Mouse (Mus musculus) megakaryocyte progenitor cell, adult 5-6 weeks (primary cell): Measurements from ENCODE around the gene Cbfa2t2. TPM values are rescaled to one million over a fixed set of nuclear protein-coding genes. Genes with fewer than 3 reads are reported as not detected.
"Not testable (repeated sequence)": the region's sequence is repeated elsewhere in the genome, so short reads cannot be mapped to it uniquely, and the experiment has no call there.

ENCODE experiments used
- ATAC-seq: replicated peaks from 2 replicates; pipeline ENCODE4 v1.8.0; 2016; ENCODE audit warnings: mild to moderate bottlenecking, moderate TSS enrichment, inconsistent platforms; ENCODE audit not compliant: poor library complexity
- total RNA-seq, 2 experiments: library from RNA; stranded (forward) in 1 of 2; stranded (reverse) in 1 of 2; fragments of 157-497, 149-512 nt in 1 of 2; fragments of 200-1000 nt in 1 of 2; gene quantifications; 2 replicates each; pipeline versions ENCODE4 v1.2.3 to v1.2.4; 2015 to 2017

The Cbfa2t2 gene
- total RNA-seq, 2 experiments from 2014 or later, result 10.1 to 23.3 TPM

GRCm38 (mm10) chr2:154463621-154464198 is 27.4 kb downstream of the Cbfa2t2 start:
- peak; percentile 92 for ATAC-seq

GRCm38 (mm10) chr2:154465914-154466335 is 29.6 kb downstream of the Cbfa2t2 start:
- ATAC-seq, result no peak

GRCm38 (mm10) chr2:154467139-154467538 is 30.9 kb downstream of the Cbfa2t2 start:
- no peak for ATAC-seq

DNA sequence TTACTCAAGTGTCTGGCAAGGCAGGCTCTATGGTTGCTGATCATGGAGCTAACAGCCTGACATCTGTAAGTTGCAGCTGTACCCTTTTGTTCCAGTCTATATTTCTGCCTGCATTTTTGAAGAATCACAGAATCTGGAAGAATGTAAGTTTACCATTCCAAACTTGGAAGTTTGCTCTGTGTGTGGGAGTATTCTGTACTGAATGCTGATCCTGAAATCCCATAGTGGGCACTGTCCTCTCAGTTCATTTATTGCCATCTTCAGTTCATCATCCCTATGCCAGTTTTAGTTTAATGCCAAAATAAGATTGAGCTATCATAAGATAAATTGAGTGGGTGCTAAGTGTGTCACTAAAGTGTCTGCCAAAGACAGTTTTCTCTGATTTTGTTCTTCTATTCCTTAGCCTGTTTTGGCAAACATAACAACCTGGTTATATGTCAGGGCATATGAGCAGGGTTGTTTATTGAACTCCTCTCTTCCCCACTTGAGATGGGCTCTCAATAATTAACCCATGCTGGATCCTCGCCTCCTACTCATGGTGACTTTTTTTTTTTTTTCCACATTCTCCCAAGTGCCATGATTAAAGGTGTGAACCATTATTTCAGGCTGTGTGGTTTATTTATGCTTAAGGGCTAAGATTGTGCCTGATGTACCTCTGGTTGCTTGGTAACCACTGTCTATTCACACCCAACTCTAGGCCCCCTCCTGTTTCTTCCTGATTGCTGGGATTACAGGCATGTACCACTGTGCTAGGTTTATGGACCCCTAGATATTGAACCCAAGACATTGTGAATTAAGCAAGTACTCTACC is 38.2 kb downstream of the Cbfa2t2 start:
- ATAC-seq, result no peak

GRCm38 (mm10) chr2:154475062-154475349 is 38.7 kb downstream of the Cbfa2t2 start:
- ATAC-seq, result no peak

GRCm38 (mm10) chr2:154475861-154476260 is 39.6 kb downstream of the Cbfa2t2 start:
- no peak for ATAC-seq

DNA sequence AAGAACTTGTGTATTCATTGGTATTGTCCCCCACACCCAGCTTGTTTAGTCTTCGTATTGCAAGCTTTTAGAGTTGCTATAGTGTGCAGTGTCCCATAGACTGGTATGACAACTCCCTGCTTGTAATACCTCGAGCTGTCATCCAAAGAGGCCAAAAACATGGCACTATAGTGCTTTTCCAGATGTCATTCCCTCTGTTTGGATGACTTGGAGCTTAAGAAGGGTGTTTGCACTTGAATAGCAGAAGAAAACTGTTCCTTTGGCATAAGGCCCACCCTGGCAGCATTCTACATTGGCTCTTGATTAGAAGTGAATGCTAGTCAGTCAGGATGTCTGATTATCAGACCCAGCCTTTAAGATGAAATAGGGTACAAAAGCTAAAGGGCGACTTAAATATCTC is 40.7 kb downstream of the Cbfa2t2 start:
- no peak for ATAC-seq

- no peak for ATAC-seq
These were observed 55.5 kb downstream of the Cbfa2t2 start for GRCm38 (mm10) chr2:154491788-154492187.

DNA sequence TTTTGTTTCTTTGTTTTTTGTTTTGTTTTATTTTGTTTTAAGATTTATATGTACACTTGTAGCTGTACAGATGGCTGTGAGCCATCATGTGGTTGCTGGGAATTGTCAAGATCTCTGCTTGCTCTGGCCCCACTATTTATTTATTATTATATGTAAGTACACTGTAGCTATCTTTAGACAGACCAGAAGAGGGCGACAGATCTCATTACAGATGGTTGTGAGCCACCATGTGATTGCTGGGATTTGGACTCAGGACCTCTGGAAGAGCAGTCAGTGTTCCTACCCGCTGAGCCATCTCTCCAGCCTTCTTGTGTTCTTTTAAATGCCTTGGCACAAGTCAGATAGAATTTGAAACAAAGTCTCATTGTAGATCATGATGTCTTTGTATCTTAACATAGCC is 57.3 kb downstream of the Cbfa2t2 start:
- not testable (repeated sequence) for ATAC-seq

DNA sequence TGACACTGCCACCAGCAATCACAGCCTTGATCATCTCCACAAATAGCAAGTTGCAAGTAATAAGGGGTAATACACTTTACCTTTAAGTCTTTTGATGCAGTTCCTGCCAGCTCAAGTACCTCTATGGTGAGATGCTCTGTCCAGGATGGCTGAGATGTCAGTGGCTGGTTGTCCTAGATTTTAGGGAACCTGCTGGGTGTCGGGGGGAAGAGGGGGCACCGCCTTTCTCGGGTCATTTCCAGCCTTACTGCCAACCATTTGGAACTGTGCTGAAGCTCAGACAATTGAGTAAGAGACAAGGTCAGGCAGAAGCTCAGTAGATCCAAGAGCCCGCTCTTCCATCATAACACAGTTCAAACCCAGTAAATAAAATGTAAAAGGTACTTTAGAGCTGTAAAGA is 58.7 kb downstream of the Cbfa2t2 start:
- ATAC-seq, result no peak

DNA sequence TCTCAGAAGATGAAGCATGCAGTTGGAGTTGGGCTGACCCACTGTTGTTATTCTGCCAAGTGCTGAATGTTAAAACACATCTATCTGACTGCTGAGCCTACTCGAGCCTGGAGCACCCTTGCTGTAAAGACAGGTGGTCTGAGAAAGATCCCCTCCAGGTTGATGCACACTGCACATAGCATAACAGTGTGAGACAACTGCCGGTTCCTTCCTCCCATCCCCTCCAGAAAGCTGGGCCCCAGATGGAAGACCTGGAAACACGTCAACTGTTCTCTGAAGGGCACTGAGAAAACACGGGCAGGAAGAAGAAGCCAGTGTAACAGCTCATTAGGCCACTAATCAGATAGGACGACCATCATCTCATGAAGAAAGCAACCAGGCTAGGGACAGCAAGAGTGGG is 62.3 kb downstream of the Cbfa2t2 start:
- no peak for ATAC-seq

GRCm38 (mm10) chr2:154499717-154500247 is 63.5 kb downstream of the Cbfa2t2 start:
- no peak; the same call in 1 of the 2 replicates for ATAC-seq

GRCm38 (mm10) chr2:154500758-154501157 is 64.5 kb downstream of the Cbfa2t2 start:
- no peak for ATAC-seq

GRCm38 (mm10) chr2:154507076-154507475 is 70.8 kb downstream of the Cbfa2t2 start:
- no peak for ATAC-seq

DNA sequence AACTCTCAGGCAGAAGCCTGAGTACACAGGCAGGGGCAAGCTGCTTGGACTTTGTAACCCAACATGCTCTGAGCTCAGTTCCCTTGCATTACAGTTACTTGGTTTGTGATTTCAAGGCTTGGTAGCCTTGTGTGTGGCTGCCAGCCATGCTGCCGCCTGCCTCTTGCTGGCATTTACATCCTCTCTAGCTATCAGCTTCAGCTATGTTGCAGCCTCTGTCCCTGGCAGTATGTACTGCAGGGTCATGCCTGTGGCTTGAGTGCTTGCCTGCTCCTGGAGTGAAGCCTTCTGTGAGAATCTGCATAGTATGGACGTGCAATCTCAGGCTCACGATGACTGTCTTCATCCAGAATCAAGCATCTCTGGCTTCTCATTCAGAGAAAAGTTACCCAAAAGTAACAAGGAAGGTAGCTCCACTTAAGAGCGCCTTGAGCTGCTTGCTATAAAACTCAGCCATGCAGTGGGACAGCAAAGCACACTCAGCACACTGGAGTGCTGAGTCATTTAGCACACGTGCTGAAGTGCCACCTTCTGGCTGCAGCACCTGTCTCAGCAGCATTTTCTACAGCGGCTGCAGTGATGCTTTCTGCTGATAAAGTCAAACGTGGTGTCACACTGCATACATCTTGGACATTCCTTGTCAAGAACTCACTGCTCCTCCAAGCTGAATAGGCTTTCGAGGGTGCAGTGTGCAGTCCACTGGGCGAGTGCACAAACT is 71.4 kb downstream of the Cbfa2t2 start:
- ATAC-seq, result peak; percentile 88

- ATAC-seq, result no peak
These were observed 72.2 kb downstream of the Cbfa2t2 start for GRCm38 (mm10) chr2:154508450-154508849.

DNA sequence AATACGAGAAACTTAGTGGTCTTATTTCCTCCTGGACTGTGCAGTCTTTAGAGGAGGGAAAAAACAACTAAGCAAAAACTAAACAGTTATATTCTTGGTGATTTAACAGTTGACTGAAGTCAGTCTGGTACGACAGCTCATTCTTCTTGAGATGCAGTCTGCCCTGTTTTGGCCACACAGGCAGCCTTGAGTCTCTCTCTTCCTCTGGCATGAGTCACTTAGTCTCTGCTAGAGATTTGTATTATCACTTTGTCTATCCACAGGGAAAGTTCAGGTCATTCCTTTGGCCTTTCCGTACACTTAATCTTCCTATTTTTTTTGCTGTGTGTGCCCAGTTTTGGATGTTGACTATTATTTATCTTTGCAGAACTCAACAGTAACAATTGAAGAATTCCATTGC is 73.9 kb downstream of the Cbfa2t2 start:
- ATAC-seq, result no peak

DNA sequence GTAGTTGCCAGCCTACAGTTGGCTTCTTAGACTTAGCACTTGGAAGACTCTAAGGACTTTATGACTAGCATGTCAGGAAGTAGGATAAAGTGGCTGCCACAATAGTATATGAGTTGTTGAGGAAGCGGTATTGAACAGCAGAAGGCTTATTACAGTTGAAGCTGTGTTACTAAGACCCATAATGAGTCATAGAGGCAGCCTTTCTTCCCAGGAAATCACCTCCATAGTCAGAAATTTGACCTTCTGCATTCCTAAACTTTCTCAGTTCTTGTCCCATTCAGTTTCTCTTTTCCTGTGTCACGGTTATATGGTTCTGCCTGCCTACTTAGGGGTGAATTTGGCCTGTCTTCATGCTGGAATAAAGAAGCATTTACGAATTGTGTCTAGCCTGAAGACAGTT is 80.7 kb downstream of the Cbfa2t2 start:
- no peak for ATAC-seq

DNA sequence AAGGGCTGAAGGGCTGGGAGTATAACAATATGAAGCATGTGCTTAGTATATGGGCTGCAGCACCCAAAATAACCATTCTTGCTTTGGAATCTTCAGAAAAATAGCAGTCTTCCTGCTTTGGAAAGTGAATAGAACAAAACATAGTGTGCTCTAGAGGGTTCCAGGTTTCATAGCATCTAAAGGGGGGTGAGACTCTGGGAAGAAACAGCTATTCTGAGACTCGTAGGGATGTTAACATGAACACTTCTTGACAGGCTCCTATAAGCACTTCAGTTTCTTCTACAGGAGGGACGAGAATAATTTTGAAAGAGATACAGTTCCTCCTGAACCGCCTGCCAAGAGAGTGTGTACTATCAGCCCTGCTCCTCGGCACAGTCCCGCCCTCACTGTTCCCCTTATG is 81.1 kb downstream of the Cbfa2t2 start:
- no peak for ATAC-seq

DNA sequence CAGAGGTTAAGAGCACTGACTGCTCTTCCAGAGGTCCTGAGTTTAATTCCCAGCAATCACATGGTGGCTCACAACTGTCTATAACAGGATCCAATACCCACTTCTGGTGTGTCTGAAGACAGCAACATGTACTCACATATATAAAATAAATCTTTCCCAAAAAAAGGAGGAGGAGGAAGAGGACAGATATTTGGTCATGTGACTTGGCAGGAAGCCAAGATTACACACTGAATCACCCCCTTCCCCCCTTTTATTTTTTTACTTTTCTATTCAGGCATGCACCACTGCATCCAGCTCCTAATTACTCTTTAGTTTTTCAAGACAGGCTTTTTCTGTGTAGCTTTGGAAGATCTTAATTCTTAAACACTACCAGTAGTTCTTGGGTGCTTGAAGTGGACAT is 85.2 kb downstream of the Cbfa2t2 start:
- no peak for ATAC-seq

DNA sequence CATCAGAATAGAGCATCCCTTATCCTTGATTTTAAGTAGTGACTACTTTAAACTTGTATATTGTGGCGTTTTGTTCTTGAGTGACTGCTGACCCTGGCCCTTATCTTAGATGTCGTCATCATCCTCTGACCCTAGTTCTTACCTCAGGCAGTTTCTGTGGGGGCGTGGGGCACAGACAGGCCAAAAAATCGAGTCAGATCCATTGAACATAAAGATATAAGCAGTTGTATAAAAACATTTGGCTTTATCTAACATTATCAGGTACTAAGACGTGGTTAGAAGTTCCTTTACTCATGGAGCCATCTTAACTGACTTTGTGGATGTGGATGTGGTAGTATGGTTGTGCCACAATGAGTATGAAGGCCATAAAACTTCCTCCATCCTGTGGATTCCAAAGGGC is 86.1 kb downstream of the Cbfa2t2 start:
- ATAC-seq, result 0 out of 2 replicates have a peak, but pooled peaks have one; percentile 9

GRCm38 (mm10) chr2:154525285-154525684 is 89.0 kb downstream of the Cbfa2t2 start:
- no peak for ATAC-seq
